Mouse (Mus musculus) liver, postnatal 0 days (tissue): Measurements from ENCODE around the gene Macf1.

ENCODE experiments used
- CTCF ChIP-seq: sonication (generic); IDR thresholded peaks from 2 replicates; pipeline ENCODE4 v1.5.1; 2016; ENCODE audit warnings: antibody characterized with exemption, low read depth
- EP300 ChIP-seq: IDR thresholded peaks from 2 replicates; pipeline ENCODE4 v1.6.1; 2016; ENCODE audit warnings: antibody characterized with exemption, low read depth, mild to moderate bottlenecking

DNA sequence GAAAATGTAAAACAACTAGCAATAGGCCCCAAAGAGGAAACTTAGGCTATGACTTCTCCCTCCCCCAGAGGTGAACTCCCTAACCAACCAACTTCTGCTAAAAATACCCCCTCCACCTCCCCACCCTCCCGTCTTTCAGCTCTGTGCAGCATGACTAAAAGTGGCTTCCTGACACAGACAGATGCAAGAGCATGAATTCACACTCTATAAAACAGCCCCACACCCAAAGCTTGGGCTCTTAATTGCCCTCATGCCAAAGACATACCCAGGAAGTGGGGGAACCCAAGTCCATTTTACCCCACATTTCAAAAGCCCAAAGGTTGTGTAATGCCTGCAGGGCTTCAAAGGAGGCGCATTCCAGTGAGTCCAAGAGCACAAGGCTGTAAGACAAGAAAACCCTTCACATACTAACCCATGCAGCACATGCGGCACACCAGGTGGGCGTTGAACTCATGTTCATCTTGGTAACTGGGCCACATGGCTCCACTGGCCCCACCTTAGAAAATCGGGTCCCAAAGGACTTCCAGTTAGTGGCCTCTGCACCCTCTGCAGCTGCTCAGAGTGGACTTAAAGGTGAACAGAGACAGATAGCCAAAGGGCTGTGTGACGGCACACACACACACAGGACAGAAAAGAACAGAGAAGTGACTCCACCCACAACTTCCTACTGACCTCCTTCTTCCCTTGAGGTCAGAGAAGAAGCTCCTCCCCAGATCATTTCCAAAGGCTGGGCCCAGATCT, 119.9 kb downstream of the Macf1 start:
- no peak for TF ChIP-seq EP300
- TF ChIP-seq CTCF: no peak
